Mouse (Mus musculus) heart, postnatal 0 days (tissue): ENCODE data around the gene Mad1l1. TPM values are rescaled to one million over a fixed set of nuclear protein-coding genes. Genes with fewer than 3 reads are reported as not detected.

Experiments used
- ATAC-seq: fragments of 200-750 bp; cut with Nextera tagmentation; 2 replicates; pipeline ENCODE4 v1.8.0; 2017; ENCODE audit warnings: low read depth, moderate number of reproducible peaks, moderate library complexity; ENCODE audit not compliant: insufficient read depth
- DNase-seq: peaks from one replicate; pipeline ENCODE4 v3.0.0-alpha.2; 2016; ENCODE audit warnings: low spot score
- H3K27ac ChIP-seq: fragments of 300-500 bp; sonication (generic); 2 replicates; pipeline ENCODE4 v1.5.1; 2014; ENCODE audit warnings: low read depth, mild to moderate bottlenecking
- H3K27me3 ChIP-seq: fragments of 300-500 bp; sonication (generic); 2 replicates; pipeline ENCODE4 v1.6.1; 2014; ENCODE audit warnings: low read length, mixed read lengths; ENCODE audit not compliant: control insufficient read depth, insufficient read depth
- H3K36me3 ChIP-seq: fragments of 300-500 bp; sonication (generic); replicated peaks from 2 replicates; pipeline ENCODE4 v1.6.1; 2014; ENCODE audit warnings: low read length, mixed read lengths; ENCODE audit not compliant: control insufficient read depth, insufficient read depth
- H3K4me1 ChIP-seq: fragments of 300-500 bp; sonication (generic); 2 replicates; pipeline ENCODE4 v1.6.1; 2014; ENCODE audit warnings: antibody characterized with exemption; ENCODE audit not compliant: control insufficient read depth, insufficient read depth
- H3K4me2 ChIP-seq: fragments of 300-500 bp; sonication (generic); 2 replicates; pipeline ENCODE4 v1.6.1; 2014; ENCODE audit warnings: low read depth, mild to moderate bottlenecking, low read length, moderate library complexity
- H3K4me3 ChIP-seq: fragments of 300-500 bp; sonication (generic); 2 replicates; pipeline ENCODE4 v1.5.1; 2014; ENCODE audit warnings: low read depth, low read length
- H3K9ac ChIP-seq: fragments of 300-500 bp; sonication (generic); replicated peaks from 2 replicates; pipeline ENCODE4 v1.6.1; 2014; ENCODE audit warnings: low read depth, low read length, mixed read lengths
- H3K9me3 ChIP-seq: fragments of 300-500 bp; sonication (generic); replicated peaks from 2 replicates; pipeline ENCODE4 v1.6.1; 2016; ENCODE audit warnings: low read length; ENCODE audit not compliant: control insufficient read depth
- CTCF ChIP-seq: IDR thresholded peaks from 2 replicates; pipeline ENCODE4 v1.5.1; 2016; ENCODE audit warnings: antibody characterized with exemption, control low read depth, low read depth
- EP300 ChIP-seq: IDR thresholded peaks from 2 replicates; pipeline ENCODE4 v1.6.1; 2016; ENCODE audit warnings: antibody characterized with exemption, low read depth
- WGBS: fragments of 180-500 bp; shearing (Covaris S2); extraction: QIAGEN DNeasy Blood & Tissue Kit; methylation state at CpG from one replicate; pipeline ENCODE4 v1.1.7; 2014; 5-methylcytosine and 5-hydroxymethylcytosine counted together
- polyA plus RNA-seq: library from polyadenylated mRNA; unstranded; fragments of >200 nt; fragmentation: Nextera tagmentation; extraction: Ambion mirVana; gene quantifications from 2 replicates; pipeline ENCODE4 v1.2.1, GENCODE M21; 2015
- total RNA-seq: library from RNA; depleted of rRNA; stranded (reverse); fragments of >200 nt; gene quantifications from 2 replicates; pipeline ENCODE4 v1.2.3, GENCODE M21; 2014; ENCODE audit warnings: low replicate concordance

Gene Mad1l1
- total and polyA plus RNA-seq, 2 experiments from 2014 or later: 15.1 to 20.6 TPM

DNA sequence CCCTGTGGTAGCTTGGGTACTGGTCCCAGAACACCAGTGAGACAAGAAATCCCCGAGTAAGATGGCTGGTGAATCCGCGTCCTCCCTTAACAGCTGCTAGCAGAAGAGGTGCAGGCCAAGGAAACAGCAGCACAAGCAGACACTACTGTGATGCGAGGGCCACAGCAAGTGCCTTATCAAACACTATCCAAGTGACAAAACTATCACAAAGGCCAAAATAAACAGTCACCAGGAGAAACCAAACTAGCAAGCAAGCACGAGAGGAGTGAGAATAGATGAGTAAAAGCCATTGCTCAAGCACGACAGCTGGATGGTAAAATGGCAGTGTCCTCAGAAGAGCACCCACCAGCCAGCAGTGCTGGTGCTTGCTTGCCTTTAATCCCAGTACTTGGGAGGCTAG lies 153.8 kb downstream of the Mad1l1 start:
- TF ChIP-seq EP300 (no peak), CTCF (no peak)
- ATAC-seq: no peak
- no peak overlapping the region for H3K4me2 ChIP-seq
- H3K27ac ChIP-seq: no peak overlapping the region
- H3K4me3 ChIP-seq: no peak overlapping the region
- no peaks in the 10 kb centered on the region for H3K4me1 ChIP-seq
- DNase-seq: no peak
- H3K9ac ChIP-seq: no peak overlapping the region
- no peaks in the 10 kb centered on the region for H3K9me3 ChIP-seq
- no peaks in the 10 kb centered on the region for H3K27me3 ChIP-seq
- 55% methylated on average over 6 of the region's 6 CpGs for WGBS
- H3K36me3 ChIP-seq: no peaks in the 10 kb centered on the region

DNA sequence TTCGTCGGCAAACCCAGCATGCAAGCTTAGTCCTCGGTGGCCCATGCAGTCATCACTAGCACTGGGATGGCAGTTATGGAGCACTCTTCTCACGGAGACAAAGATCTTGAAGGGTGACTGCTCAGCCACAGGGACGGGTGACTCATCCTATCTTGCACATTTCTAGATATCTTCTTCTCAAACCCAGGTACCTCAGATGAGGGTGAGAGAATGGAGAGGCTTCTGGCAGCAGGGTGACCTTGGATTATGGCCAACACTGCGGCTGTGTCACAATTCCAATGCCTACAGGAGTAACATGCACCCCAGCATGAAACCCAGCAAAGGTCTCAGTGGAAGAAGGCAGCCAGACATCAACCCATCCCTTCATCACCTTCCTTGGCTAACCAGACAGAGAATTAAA lies 154.3 kb downstream of the Mad1l1 start:
- Histone ChIP-seq H3K36me3 (no peaks in the 10 kb centered on the region), H3K9me3 (no peaks in the 10 kb centered on the region), H3K27ac (no peak overlapping the region), H3K27me3 (no peaks in the 10 kb centered on the region), H3K4me1 (no peaks in the 10 kb centered on the region), H3K9ac (no peak overlapping the region), H3K4me3 (no peak overlapping the region), H3K4me2 (no peak overlapping the region)
- no peak for ATAC-seq
- DNase-seq: no peak
- WGBS: 71% methylated on average over 6 of the region's 6 CpGs
- no peak for TF ChIP-seq EP300
- TF ChIP-seq CTCF: no peak

DNA sequence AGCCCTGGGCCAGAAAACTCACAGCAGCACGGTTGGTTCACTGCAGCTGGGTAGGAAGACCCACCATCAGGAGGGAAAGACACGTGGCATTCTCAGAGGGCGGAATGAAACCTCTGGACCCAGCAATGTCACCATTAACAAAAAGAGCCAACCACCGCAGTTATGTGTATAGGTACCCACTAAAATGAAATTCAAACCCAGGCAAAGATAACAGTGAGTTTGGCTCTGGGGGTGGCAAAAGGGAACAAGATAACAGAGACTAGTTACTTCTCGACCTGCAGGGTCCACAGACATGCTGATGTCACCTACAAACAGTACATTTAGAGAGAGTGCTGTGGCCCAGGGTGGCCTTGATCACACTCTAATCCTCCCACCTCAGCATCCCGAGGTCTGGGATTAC lies 157.4 kb downstream of the Mad1l1 start:
- Histone ChIP-seq H3K4me3 (no peak overlapping the region), H3K9me3 (no peaks in the 10 kb centered on the region), H3K9ac (no peak overlapping the region), H3K27ac (no peak overlapping the region), H3K4me1 (no peaks in the 10 kb centered on the region), H3K4me2 (no peak overlapping the region), H3K36me3 (no peaks in the 10 kb centered on the region), H3K27me3 (no peaks in the 10 kb centered on the region)
- DNase-seq: no peak
- 75% methylated on average over 6 of the region's 6 CpGs for WGBS
- TF ChIP-seq CTCF (no peak), EP300 (no peak)
- no peak for ATAC-seq

DNA sequence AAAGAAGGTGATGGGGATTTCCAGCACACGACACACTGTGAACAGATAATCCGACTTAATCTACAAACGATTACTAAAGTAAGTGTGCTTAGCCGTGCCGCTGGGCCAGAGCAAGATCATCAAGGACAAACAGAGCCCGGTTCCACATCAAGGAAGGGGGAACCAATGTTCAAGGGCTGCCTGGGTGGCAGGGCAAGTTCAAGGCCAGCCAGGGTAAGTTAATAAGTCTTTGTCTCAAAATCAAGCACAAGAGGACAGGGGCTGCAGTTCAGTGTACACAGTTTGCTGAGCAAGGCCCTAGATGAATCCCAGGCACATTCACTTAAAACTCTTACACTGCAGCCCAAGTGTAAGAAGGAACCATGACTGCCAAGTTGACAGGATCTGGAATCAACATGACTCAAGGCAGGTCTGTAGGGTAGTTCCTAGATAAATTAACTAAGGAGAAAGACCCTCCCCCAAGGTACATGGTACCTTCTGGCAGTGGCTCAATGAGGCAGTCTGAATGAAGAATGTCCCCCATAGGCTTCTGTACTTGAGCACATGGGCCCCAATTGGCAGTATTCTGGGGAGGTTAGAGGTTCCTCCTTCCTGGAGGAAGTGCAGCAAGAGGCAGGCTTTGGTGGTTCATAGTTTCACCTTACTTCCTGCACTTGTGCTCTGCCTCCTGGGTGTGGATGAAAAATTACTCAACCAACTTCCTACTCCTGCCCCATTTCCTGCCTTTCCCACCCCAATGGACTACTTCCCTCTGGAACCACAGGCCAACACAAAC lies 159.1 kb downstream of the Mad1l1 start:
- no peak overlapping the region for H3K9ac ChIP-seq
- WGBS: 85% methylated on average over 6 of the region's 6 CpGs
- H3K4me1 ChIP-seq: peaks cover 5% of the 10 kb centered on the region; the same call in 1 of the 2 replicates
- no peaks in the 10 kb centered on the region for H3K36me3 ChIP-seq
- no peak overlapping the region for H3K27ac ChIP-seq
- no peak for ATAC-seq
- no peaks in the 10 kb centered on the region for H3K27me3 ChIP-seq
- no peak overlapping the region for H3K4me2 ChIP-seq
- DNase-seq: no peak
- TF ChIP-seq CTCF (no peak), EP300 (no peak)
- no peak overlapping the region for H3K4me3 ChIP-seq
- H3K9me3 ChIP-seq: no peaks in the 10 kb centered on the region

DNA sequence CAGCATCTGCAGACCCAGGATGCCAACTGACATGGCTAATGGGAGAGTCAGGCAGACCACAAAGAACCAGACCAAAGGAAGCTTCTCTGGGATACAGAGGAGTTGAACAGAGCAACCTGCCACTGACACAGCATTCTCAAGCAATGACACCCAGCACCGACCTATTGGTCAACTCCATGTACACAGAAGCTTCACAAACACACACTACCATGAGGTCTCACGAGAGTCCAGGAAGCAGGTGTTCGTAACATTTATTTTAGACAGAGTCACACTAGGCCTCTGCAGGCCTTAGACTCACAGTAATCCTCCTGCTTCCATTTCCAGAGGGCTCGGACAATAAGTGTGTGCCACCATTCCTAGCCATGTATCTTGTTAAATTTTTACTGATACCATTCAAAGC lies 162.3 kb downstream of the Mad1l1 start:
- no peaks in the 10 kb centered on the region for H3K27me3 ChIP-seq
- no peak overlapping the region for H3K9ac ChIP-seq
- ATAC-seq: no peak
- TF ChIP-seq EP300 (no peak), CTCF (no peak)
- peaks cover 5% of the 10 kb centered on the region; the same call in 1 of the 2 replicates for H3K4me1 ChIP-seq
- no peak overlapping the region for H3K4me3 ChIP-seq
- no peaks in the 10 kb centered on the region for H3K36me3 ChIP-seq
- 93% methylated on average over 4 of the region's 4 CpGs for WGBS
- no peak overlapping the region for H3K4me2 ChIP-seq
- H3K27ac ChIP-seq: no peak overlapping the region
- H3K9me3 ChIP-seq: no peaks in the 10 kb centered on the region
- no peak for DNase-seq
